Mouse (Mus musculus): Measurements from ENCODE around the gene Oxld1.

Oxld1 gene

GRCm38 (mm10) chr11:120457772-120458751, at the start of gene Oxld1, which contains the start of gene Ccdc137:
Gene Oxld1 (minus strand): TSS chr11:120458068.
Gene Ccdc137 (plus strand): TSS chr11:120458115.
- peak; percentile 83 to 84 for DNase-seq

GRCm38 (mm10) chr11:120506899-120507298, 49.0 kb upstream of the Oxld1 start:
- DNase-seq = peak; percentile 62 to 82

- no peak for DNase-seq
Observed at GRCm38 (mm10) chr11:120505661-120506060, 47.8 kb upstream of the Oxld1 start.

- no peak for DNase-seq
Observed at GRCm38 (mm10) chr11:120501701-120502100, 43.8 kb upstream of the Oxld1 start.

GRCm38 (mm10) chr11:120501018-120501417, 43.1 kb upstream of the Oxld1 start:
- DNase-seq = no peak

GRCm38 (mm10) chr11:120500357-120500756, 42.5 kb upstream of the Oxld1 start:
- no peak for DNase-seq

GRCm38 (mm10) chr11:120499894-120500293, 42.0 kb upstream of the Oxld1 start:
- DNase-seq = no peak

GRCm38 (mm10) chr11:120498891-120499290, 41.0 kb upstream of the Oxld1 start:
- DNase-seq = no peak

- DNase-seq = no peak
Observed at GRCm38 (mm10) chr11:120498226-120498625, 40.4 kb upstream of the Oxld1 start.

- DNase-seq = no peak
Observed at GRCm38 (mm10) chr11:120497436-120497835, 39.6 kb upstream of the Oxld1 start.

GRCm38 (mm10) chr11:120493911-120494310, 36.0 kb upstream of the Oxld1 start:
- no peak for DNase-seq

- no peak for DNase-seq
Observed at GRCm38 (mm10) chr11:120493351-120493750, 35.5 kb upstream of the Oxld1 start.

GRCm38 (mm10) chr11:120492878-120493203, 35.0 kb upstream of the Oxld1 start:
- DNase-seq = no peak

GRCm38 (mm10) chr11:120492024-120492877, 34.4 kb upstream of the Oxld1 start:
- no peak for DNase-seq

GRCm38 (mm10) chr11:120491317-120492023, 33.6 kb upstream of the Oxld1 start, which contains the start of gene Slc25a10:
Gene Slc25a10 (plus strand): TSS chr11:120491840.
- peak; percentile 88 to 93 for DNase-seq

- DNase-seq = no peak
Observed at GRCm38 (mm10) chr11:120490291-120491046, 32.6 kb upstream of the Oxld1 start.

GRCm38 (mm10) chr11:120489054-120489761, 31.3 kb upstream of the Oxld1 start:
- peak; percentile 74 to 77 for DNase-seq

GRCm38 (mm10) chr11:120488516-120488915, 30.6 kb upstream of the Oxld1 start:
- no peak for DNase-seq

- no peak for DNase-seq
Observed at GRCm38 (mm10) chr11:120485251-120485650, 27.4 kb upstream of the Oxld1 start.

- peak; percentile 93 to 94 for DNase-seq
Observed at GRCm38 (mm10) chr11:120484265-120484981, 26.6 kb upstream of the Oxld1 start, which contains the start of gene Mrpl12. Gene Mrpl12 (plus strand): TSS chr11:120484613.
